Mouse (Mus musculus): ENCODE measurements at regions not wholly inside any gene's neighbourhood (a gene's known extent, or its start where the extent isn't known, plus 50 kb on each side); places are given as distances from the start of the nearest gene placed in this dataset. TPM values are rescaled to one million over a fixed set of nuclear protein-coding genes. Genes with fewer than 3 reads are reported as not detected.

GRCm38 (mm10) chr4:87298129-87298528 is 67.9 kb upstream of the Slc24a2 start:
- H3K9me3 ChIP-seq (replicated peaks) = no peaks in the 10 kb centered on the region
- H3K27me3 ChIP-seq (ENCODE audit: low read depth, poor library complexity, severe bottlenecking) = no peaks in the 10 kb centered on the region
- H3K4me3 ChIP-seq = no peak overlapping the region
- no peak for DNase-seq (ENCODE audit: low spot score)
- 77% methylated on average over 5 of the region's 5 CpGs for WGBS
- H3K4me1 ChIP-seq = no peaks in the 10 kb centered on the region
- H3K27ac ChIP-seq = no peak overlapping the region
- no peaks in the 10 kb centered on the region for H3K36me3 ChIP-seq

- DNase-seq (ENCODE audit: low spot score) = no peak
- H3K4me3 ChIP-seq = no peak overlapping the region
- no peaks in the 10 kb centered on the region for H3K27me3 ChIP-seq (ENCODE audit: low read depth, poor library complexity, severe bottlenecking)
- H3K4me1 ChIP-seq = no peaks in the 10 kb centered on the region
- no peak overlapping the region for H3K27ac ChIP-seq
- H3K9me3 ChIP-seq (replicated peaks) = no peaks in the 10 kb centered on the region
- no peaks in the 10 kb centered on the region for H3K36me3 ChIP-seq
These were observed 64.3 kb upstream of the Slc24a2 start for GRCm38 (mm10) chr4:87294538-87294937.

Small RNA genes lying in the stretch of these regions (microRNA-seq; reads per million reads assigned to microRNA genes)
- not detected for gene Gm23154
